Mouse (Mus musculus): ENCODE measurements around the gene Slc5a10.

Gene Slc5a10

DNA sequence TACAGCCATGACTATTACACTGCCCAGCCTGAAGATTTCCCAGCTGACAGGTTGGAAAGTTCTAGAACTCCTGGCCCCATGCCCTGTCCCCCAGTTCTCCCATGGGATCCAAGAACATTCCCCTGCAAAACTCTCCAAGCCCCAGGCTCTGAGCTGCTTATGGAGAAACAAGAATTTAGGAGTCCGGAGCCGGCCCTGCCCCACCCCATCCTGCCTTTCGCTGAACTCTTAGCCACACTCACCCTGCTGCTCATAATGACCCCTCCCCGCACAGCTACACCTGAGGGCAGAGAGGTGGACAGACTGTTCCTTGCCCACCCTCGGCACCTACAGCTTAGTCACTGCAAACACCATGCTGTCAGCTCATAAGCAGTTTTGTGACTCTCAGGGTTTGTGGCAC lies 52.8 kb downstream of the Slc5a10 start:
- no peak for DNase-seq (ENCODE audit: low spot score)

DNA sequence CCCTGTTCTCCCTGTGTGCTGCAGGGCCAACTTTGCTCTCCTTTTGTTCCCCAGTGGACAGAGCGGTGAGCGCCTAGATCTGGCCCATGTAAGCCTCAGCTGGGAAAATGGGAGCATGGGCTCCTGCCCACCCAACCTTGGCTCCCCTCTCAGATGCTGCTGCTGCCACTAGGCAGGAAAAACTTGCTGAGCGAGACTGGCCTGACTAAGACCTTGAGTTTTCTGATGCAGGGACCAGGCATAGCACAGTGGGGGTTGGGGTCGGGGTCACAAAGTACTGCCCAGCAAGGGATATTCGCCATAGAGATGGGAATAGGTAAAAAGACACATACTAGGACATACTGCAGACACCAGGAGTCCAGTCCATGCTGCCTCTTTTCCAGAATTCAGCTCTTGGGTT lies 53.4 kb downstream of the Slc5a10 start:
- no peak for DNase-seq (ENCODE audit: low spot score)

DNA sequence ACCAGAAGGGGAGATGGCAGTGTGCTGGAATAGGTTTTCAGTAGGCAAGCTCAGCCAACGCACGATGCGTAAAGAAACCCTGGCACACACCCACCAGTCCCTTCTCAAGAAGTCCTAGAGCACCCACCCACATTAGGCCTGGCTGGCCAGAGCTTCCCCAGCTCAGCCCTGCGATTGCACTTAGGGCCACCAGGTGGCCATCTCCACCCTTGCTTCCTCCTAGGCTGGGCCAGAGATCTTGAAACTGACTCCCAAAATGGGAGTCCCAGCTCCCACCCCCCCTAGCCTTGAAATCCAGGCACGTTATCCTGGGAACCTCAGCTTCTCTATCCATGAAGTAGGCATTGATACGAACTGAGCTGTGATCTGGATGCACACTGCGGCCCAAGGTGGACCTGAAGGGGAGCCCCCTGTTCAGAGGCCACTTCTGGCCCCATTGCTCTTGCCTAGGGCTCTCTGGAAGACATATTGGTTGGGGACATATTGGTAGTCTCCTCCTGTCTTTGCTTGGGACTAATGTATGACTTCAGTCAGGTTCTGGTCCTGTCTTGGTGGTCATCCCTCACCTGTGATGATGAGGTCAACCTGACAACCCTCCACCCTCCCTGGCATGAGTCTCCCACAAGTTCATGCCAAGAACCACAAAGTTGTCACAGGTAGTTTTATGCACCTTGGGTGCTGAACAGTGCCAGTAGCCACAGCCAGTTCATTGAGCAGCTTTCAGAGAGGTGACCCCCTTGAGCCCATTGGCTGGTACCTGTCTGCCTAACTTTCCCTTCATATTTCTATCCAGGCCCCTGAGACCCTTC lies 54.4 kb downstream of the Slc5a10 start:
- peak; percentile 44 for DNase-seq (ENCODE audit: low spot score)

DNA sequence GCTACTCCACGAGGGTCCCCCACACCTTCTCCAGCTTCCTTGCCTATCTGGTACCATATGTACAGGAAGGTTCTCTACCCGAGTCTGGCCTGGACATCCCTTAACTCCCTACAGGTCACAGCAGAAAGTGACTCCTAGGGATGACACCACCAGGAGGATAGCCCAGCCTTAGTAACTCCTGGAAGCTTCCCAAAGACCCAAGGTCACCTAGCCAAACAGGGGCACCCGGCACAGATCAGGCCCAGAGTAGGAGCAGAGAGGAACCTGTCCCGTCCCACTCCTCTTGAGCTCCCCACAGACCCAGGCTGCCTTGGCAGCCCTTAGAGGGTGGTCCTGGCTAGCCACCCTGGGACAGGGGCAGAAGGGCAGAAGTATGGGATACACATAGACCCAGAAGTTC lies 55.2 kb downstream of the Slc5a10 start:
- DNase-seq (ENCODE audit: low spot score) = no peak

DNA sequence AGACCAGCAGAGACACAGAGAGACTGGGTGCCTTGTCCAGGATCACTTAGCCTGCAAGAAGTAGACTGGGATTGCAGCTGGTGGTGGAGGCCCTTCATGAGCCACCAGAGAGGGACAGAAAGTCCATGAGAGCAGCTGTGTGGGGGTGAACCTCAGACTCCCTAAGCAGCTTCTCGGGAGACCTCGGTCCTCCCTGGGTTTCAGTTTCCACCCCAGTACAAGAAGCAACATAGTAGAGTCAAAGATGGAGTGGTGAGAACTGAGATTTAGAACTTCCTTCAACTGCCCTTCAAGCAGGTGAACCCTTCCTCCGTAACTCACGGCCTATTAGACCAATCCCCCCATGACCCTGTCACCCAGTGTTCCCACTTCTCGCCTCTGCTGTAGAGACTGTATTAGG lies 58.4 kb downstream of the Slc5a10 start:
- DNase-seq (ENCODE audit: low spot score) = no peak

DNA sequence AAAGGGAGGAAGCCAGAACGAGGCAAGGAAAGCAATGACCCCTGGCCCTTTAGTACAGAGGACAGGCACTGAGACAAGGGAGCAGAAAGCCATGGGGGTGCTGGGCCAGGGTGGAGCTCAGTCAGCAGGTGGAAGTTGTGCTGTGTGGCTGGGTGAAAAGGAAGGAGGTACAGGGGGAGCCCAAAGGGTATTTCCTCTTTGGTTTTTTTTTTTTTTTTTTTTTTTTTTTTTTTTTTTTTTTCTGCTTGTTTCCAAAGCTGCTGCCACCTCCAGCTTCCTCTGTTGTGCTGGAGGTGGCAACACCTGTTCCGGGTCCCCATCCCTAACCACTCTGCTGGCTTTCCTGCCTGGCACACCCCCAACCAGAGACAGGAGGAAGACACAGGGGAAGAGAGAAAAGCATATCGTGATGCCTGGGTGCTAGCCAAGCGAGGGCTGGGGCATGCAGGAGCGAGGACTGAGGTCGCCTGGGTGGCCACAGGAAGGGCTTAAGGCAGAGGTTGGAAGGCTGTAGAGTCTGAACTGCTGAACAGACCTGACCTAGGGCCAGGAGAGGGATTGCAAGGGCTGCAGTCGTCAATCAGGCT lies 59.7 kb downstream of the Slc5a10 start:
- no peak for DNase-seq (ENCODE audit: low spot score)

DNA sequence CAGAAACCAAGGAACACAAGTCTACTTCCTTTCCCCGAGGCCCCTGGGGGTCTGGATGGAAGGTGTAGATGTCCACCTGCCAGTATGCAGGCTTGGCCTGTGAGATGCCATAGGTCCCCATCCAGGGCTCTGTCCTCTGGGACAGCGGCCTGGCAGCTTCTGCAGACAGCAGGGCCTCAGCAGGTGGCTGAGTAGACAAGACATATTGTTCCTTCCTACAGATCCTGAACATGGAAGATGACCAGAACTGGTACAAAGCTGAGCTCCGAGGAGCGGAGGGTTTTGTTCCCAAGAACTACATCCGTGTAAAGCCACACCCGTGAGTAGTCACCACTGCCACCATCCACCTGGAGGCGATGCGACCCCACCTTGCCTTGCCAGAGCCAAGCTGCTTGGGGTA lies 60.6 kb downstream of the Slc5a10 start:
- no peak for DNase-seq (ENCODE audit: low spot score)

DNA sequence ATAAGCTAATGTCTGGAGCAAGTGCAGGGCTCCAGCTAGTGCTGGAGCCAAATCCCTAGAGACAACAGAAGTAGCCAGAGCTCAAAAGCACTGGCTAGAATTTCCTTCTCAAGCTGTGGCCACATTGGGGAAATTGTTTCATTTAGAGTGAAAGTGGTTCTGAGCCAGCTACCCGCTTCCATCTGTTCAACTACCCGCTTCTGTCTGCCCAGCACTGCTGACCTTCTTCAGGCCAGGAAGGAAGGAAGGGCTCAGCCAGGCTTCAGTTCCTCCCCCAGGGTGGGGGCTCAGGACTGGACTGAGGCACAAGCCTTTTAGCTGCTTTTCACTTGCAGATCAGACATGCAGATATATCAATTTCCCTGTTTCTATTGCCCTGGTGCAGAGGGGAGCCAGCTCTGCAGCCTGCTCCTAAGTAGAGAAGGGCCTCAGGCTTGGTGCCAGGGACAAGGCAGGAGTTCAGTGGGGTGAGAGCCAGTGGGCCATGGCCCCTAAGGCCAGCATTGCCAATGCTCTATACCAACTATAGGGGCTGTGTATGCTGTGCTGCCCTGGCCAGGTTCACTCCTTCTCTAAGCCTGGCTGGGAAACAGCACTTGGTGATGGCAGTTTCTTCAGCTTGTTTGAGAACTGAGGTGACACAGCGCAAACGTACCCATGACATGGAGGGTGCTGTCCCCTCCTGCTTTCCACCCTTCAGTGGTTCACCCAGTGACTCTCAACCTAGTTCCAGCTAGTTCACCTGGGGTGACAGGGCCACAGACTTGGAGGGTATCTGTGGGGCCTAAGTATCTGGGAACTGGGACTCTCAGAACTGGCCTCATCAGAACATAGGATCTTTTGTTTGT lies 61.4 kb downstream of the Slc5a10 start:
- DNase-seq (ENCODE audit: low spot score) = peak; percentile 17

DNA sequence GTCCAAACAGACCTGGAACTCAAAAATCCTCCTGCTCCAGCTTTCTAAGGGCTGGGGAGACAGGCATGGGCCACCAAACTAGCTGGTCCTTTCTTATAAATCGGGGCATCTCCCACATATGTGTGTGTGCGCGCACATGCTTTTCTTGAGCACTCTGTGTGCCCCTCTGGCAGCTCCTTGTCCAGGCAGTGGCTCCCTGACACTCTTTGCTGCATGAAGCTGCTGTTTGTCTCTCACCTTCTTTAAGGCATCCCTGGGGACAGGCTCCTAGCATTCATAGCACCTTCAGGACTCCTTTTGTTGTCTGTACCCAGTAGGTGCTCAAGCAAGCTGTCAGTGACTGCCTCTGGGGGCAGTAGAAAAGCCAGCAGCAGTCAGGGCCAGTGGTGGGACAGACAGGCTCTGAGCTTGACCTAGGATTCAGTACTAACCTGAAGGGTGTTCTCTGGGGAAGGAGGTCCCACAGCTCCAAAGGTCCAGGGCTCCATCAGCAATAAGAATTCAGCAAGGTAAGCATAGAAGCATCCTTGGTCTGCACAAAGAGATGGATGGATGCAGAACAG lies 62.2 kb downstream of the Slc5a10 start:
- DNase-seq (ENCODE audit: low spot score) = no peak

DNA sequence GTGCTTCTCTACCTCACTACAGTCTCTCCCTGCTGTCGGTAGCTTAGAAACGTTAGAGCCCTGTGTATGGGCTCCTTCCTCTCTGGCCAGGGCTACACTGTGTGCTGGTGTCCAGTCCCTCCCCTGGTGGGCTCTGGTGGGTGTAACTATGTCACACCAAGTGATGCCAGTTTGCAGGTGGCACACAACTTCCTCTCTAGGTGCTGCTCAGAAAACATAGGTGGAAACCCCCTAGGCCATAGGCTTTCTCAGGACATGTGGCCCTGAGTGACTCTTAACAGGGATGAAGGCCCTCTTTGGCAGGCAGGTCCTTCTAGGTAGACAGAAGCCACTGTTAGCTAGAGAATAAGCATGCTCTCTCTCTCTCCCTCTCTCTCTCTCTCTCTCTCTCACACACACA lies 63.2 kb downstream of the Slc5a10 start:
- DNase-seq (ENCODE audit: low spot score) = no peak

DNA sequence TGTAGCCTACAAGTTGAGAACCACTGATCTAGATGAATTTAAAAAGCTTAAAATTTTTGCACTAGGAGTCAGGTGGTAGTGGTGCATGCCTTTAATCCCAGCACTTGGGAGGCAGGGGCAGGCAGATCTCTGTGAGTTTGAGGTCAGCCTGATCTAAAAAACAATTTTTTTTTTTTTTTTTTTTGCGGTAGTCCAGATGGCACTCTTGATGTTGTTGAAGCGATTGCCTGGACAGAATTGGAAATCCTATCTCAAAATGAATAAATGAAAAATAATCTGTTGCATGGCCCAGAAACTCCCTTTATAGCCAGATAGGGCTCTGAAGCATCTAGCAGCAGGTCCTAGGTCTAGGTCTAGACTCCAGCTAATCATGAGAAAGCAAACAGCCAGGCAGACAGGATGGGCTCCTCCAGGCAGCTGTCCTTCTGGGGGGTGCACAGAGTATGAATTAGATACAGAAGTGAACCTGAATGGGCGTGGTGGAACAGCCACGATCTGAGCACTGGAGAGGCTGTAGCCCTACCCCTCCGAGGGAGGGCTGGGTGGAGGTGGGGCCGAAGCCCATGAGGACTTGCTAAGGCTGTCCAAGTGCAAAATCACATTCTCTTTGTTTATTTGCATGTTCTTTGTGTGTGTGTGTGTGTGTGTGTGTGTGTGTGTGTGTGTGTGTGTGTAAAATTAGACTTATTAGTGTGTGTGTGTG lies 64.3 kb downstream of the Slc5a10 start:
- DNase-seq (ENCODE audit: low spot score) = no peak

DNA sequence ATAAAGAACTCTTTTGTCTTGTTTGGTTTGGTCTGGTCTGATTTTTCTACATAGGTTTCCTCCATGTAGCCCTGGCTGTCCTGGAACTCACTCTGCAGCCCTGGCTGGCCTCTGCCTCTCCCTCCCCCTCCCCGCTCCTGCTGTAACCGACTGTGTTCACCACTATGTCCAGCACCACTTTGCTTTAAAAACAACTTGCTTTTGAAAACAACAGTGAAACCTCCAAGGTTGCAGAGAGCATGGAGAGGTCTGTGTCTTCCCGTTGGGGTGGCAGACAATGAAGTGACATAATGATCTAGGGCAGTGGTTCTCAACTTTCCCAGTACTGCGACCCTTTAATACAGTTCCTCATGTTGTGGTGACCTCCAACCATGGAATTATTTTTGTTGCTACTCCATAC lies 65.0 kb downstream of the Slc5a10 start:
- no peak for DNase-seq (ENCODE audit: low spot score)

DNA sequence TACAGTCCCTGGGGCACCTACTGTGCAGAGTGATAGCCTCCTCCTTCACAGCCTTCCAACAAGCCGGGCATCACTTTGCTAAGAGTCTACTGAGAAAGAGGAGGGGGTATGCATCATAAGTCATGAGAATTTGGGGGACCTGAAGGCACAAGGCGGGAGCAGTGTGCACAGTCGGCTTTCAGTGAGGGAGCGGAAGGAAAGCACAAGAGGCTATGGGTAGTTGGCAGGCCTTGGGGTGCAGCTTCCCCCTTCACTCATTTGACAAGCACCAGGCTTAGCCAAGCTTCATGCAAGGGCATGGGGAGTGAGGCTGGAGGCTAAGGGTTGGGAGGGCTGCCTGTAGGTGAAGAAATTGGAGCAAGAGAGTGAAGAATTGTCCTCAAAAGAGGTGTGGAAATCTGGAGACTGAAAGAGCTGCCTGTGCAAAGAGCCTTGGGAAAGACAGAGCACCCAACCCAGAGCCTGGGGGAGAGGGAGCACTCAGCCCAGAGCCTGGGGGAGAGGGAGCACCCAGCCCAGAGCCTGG lies 65.8 kb downstream of the Slc5a10 start:
- DNase-seq (ENCODE audit: low spot score) = no peak

DNA sequence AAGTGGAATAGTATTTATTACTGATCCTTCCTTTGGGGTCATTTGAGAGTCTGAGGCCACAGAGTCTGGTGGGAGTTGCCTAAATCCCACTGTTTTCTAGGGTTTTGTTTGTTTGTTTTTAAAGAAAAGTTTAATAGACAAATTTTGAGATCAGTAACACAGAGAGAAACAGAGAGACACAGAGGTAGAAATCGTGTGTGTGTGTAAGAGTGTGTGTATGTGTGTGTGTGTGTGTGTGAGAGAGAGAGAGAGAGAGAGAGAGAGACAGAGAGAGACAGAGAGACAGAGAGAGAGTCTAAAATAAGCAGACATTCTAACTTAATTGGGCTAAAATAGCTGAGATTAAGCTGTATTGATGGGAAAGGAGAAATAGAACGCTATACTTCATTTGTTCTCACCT lies 67.1 kb downstream of the Slc5a10 start:
- DNase-seq (ENCODE audit: low spot score) = no peak

DNA sequence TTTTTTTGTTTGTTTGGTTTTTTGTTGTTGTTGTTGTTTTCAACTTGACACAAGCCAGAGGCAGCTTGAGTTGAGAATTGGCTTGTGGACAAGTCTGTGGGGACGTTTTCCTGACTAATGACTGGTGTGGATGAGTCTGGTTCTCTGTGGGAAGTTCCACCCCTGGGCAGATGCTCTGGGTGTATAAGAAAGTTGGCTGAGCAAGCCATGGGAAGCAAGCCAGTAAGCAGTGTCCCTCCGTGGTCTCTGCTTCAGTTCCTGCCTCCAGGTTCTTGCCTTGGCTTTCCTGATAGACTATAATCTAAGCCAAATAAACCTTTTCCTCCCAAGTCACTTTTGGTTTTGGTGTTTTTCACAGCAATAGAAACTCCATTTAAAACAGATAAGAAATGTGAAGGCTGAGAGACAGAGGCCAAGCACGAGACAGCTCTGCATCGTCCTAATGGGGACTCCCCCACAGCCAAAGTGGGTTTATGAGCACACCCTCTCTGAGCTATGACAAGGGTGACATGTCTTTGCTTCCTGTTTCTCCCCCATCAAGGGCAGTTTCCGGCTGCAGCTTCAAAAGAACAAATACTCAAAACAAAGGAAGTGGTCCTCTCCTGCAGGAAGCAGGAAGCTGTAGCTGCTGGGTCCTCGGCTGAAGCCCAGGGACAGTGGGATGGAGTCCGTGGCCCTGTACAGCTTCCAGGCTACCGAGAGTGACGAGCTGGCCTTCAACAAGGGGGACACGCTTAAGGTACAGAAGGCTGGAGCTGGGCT lies 67.8 kb downstream of the Slc5a10 start, which contains the start of gene Grap:
Gene Grap (plus strand): TSS at position 580 of the 762 bp plus-strand sequence.
- no peak for DNase-seq (ENCODE audit: low spot score)

DNA sequence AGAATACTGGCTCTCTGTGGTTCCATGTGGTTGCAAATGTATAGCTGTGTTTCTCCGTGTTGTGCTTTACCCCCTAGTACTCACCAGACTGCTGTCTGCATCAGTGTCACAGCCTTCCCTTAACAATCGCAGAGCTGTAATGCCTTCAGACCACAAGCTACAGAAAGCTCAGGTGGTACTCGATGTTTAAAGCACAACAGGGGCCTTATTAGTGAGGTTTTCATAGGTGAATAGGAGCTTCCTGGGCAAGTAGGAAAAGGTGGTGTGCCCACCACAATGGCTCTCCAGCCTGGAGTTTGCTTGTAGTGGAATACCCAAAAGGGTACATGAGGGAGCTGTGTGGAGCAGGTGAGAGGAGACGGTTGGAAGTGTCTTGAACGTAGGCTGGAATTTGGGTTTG lies 68.4 kb downstream of the Slc5a10 start:
- DNase-seq (ENCODE audit: low spot score) = no peak

DNA sequence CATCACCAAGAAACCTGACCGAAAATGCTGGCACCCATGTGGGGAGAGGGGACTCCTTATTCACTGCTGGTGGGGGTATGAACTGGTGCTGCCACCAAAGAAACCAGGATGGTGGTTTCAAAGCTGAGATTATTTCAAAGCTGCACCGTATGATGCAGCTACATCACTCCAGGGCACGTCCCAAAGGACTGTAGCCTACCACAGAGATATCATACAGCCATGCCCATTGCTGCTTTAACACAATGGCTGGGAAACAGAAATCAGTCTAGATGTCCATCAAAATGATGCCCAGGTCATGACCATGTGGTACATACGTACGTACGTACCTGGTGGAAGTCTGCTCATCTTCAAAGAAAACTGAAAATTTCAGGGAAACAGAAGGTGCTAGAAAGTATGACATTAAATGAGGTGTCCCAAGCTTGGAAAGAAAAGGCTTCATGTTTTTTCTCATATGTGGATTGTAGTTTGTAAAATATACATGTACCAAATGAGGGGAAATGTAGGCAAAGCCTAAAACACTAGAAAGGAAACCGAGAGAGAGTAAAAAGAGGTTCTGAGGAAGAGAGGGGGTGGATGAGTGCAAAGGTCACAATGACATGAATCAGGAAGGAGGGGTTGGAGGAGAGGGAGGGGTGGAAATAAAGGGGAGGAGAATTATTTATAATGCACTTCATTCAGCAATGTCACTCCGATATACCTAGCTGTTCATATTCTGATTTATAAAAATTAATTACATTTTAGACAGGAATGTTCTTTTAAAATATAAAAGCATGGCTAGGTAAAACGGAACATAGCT lies 70.0 kb downstream of the Slc5a10 start:
- DNase-seq (ENCODE audit: low spot score) = no peak

DNA sequence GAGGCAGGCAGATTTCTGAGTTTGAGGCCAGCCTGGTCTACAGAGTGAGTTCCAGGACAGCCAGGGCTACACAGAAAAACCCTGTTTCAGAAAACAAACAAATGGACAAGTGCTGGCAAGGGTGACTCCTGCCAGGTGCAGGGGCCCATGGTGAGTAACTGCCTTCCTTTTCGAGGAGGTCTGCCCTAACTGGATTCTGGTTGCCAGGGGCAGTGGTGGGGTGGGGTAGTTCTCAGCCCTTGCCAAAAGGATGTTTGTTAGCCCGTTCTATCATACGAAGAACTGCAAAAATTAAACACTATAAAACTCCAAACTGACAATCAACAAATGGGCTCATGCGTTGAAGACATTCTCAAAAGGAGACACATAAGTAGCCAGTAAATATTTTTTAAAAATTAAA lies 71.0 kb downstream of the Slc5a10 start:
- no peak for DNase-seq (ENCODE audit: low spot score)

DNA sequence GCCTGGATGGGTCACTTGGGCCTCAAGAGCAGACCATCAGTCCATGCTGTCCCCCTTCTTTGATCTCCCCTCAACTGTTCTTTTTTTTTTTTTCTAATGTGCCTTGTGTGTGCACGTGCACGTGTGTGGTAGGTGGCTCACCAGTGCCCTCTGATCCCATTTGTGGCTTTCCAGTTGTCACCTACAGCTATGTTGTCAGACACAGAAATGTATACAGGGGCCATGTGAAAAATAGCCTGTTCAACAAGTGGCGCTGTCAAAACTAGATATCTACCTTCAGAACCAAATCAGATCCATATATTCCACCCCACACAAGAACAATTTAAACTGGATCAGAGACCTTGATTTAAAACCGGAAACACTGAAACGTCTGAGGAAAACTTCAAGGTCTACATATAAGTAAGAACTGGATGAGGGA lies 71.5 kb downstream of the Slc5a10 start:
- no peak for DNase-seq (ENCODE audit: low spot score)

DNA sequence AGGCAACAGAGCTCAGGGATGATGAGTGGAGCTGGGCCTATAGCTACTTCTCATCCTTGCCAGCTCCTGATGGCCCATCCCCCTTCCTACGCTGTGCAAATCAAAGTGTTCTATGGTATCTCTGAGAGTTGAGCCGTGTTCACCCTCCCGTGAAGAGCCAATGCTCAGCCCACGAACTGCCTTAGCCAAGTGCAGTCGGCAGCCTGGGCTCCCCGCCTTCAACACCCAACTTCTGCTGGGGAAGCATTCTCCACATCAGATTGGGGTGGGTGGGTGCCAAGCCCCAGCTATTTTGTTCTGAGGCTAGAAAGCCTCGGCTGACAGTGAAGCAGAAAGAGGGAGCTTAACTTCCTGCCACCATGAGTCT lies 71.9 kb downstream of the Slc5a10 start:
- DNase-seq (ENCODE audit: low spot score) = peak; percentile 63

Data from layer of hippocampus, adult 11-12 months (tissue).